Mouse (Mus musculus) midbrain, embryonic 14.5 days (tissue): ENCODE measurements around the gene Cnp. TPM values are rescaled to one million over a fixed set of nuclear protein-coding genes. Genes with fewer than 3 reads are reported as not detected.

ENCODE experiments used
- ATAC-seq: fragments of 200-750 bp; cut with Nextera tagmentation; 2 replicates; pipeline ENCODE4 v1.8.0; 2017; ENCODE audit warnings: moderate number of reproducible peaks, moderate library complexity; ENCODE audit not compliant: low FRiP score, low TSS enrichment
- DNase-seq: peaks from one replicate; pipeline ENCODE4 v3.0.0-alpha.2; 2015
- H3K27ac ChIP-seq: fragments of 300-500 bp; sonication (generic); replicated peaks from 2 replicates; pipeline ENCODE4 v1.5.1; 2014; ENCODE audit warnings: mild to moderate bottlenecking, low read depth, low read length, moderate library complexity
- H3K27me3 ChIP-seq: fragments of 300-500 bp; sonication (generic); 2 replicates; pipeline ENCODE4 v1.6.1; 2014; ENCODE audit warnings: low read length, control low read depth, mixed read lengths; ENCODE audit not compliant: control insufficient read depth, insufficient read depth
- H3K36me3 ChIP-seq: fragments of 300-500 bp; sonication (generic); 2 replicates; pipeline ENCODE4 v1.6.1; 2014; ENCODE audit warnings: low read length, control low read depth; ENCODE audit not compliant: control insufficient read depth, insufficient read depth
- H3K4me1 ChIP-seq: fragments of 300-500 bp; sonication (generic); 2 replicates; pipeline ENCODE4 v1.6.1; 2014; ENCODE audit warnings: mild to moderate bottlenecking, antibody characterized with exemption, low read length, control low read depth; ENCODE audit not compliant: control insufficient read depth, insufficient read depth
- H3K4me2 ChIP-seq: fragments of 300-500 bp; sonication (generic); 2 replicates; pipeline ENCODE4 v1.6.1; 2014; ENCODE audit warnings: mild to moderate bottlenecking, low read length, moderate library complexity
- H3K4me3 ChIP-seq: fragments of 300-500 bp; sonication (generic); replicated peaks from 2 replicates; pipeline ENCODE4 v1.5.1; 2014; ENCODE audit warnings: low read depth, low read length
- H3K9ac ChIP-seq: fragments of 300-500 bp; sonication (generic); replicated peaks from 2 replicates; pipeline ENCODE4 v1.6.1; 2014; ENCODE audit warnings: mild to moderate bottlenecking, low read length, moderate library complexity
- H3K9me3 ChIP-seq: fragments of 300-500 bp; sonication (generic); 2 replicates; pipeline ENCODE4 v1.6.1; 2016; ENCODE audit warnings: low read length, control low read depth, mixed read lengths; ENCODE audit not compliant: control insufficient read depth
- WGBS: fragments of 180-500 bp; shearing (Covaris S2); extraction: QIAGEN DNeasy Blood & Tissue Kit; methylation state at CpG from one replicate; pipeline ENCODE4 v1.1.7; 2014; 5-methylcytosine and 5-hydroxymethylcytosine counted together
- polyA plus RNA-seq: library from polyadenylated mRNA; unstranded; fragments of >200 nt; fragmentation: Nextera tagmentation; extraction: Ambion mirVana; gene quantifications from 2 replicates; pipeline ENCODE4 v1.2.1, GENCODE M21; 2014

Gene Cnp
- polyA plus RNA-seq, 1 experiment from 2014 or later: 24.8 TPM

- ATAC-seq (no peak), DNase-seq (no peak)
- no peaks in the 10 kb centered on the region for H3K27me3 ChIP-seq
- no peaks in the 10 kb centered on the region for H3K36me3 ChIP-seq
- peaks cover 6% of the 10 kb centered on the region for H3K4me1 ChIP-seq
- no peak overlapping the region for H3K9ac ChIP-seq
- no peak overlapping the region for H3K4me3 ChIP-seq
- H3K4me2 ChIP-seq: no peak overlapping the region
- no peak overlapping the region for H3K27ac ChIP-seq
- WGBS: 87% methylated on average over 6 of the region's 6 CpGs
- H3K9me3 ChIP-seq: no peaks in the 10 kb centered on the region
Measured at GRCm38 (mm10) chr11:100548141-100548540, 26.6 kb upstream of the Cnp start.

DNA sequence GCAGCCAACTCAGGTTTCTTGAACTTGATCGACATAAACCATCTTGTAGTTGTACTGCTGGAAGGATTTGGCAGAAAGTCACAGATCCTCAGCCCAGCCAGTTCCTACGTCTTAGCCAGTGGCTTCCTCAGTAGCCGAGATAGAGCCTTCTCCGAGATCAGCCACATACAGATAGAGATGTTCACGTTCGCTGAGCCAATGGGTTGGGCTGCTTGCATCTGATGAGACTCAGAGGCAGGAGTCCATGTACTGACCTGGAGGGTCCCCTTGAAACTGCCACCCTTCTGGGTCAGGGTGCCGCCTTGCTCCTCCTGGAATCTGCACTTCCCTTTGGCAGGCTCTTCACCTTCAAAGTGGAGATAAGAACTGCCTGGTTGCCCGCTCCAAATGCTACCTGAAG lies 25.2 kb upstream of the Cnp start:
- WGBS: 87% methylated on average over 8 of the region's 8 CpGs
- H3K4me2 ChIP-seq: no peak overlapping the region
- H3K36me3 ChIP-seq: no peaks in the 10 kb centered on the region
- H3K27me3 ChIP-seq: no peaks in the 10 kb centered on the region
- ATAC-seq (no peak), DNase-seq (no peak)
- H3K9me3 ChIP-seq: no peaks in the 10 kb centered on the region
- H3K4me1 ChIP-seq: peaks cover 6% of the 10 kb centered on the region
- H3K4me3 ChIP-seq: no peak overlapping the region
- H3K9ac ChIP-seq: no peak overlapping the region
- no peak overlapping the region for H3K27ac ChIP-seq

DNA sequence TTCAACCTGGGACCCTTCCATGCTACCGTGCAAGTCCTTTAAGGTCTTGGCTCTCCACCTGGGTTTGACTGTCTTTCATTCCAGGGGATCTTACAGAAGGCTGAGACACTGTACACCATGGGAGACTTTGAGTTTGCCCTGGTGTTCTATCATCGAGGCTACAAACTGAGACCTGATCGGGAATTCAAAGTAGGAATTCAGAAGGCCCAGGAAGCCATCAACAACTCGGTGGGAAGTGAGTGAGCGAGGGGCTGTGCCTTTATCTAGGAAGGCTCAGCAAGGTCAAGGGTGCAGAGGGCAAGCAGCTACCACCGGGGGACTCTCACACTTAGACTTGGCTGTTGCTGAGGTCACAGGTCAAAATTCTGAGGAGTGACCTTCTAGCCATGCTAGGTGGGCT lies 24.6 kb upstream of the Cnp start:
- H3K27me3 ChIP-seq: no peaks in the 10 kb centered on the region
- no peak overlapping the region for H3K4me2 ChIP-seq
- no peak overlapping the region for H3K27ac ChIP-seq
- ATAC-seq (no peak), DNase-seq (no peak)
- no peaks in the 10 kb centered on the region for H3K9me3 ChIP-seq
- H3K4me3 ChIP-seq: no peak overlapping the region
- 84% methylated on average over 6 of the region's 6 CpGs for WGBS
- H3K36me3 ChIP-seq: no peaks in the 10 kb centered on the region
- no peak overlapping the region for H3K9ac ChIP-seq
- peaks cover under 1% of the 10 kb centered on the region; the same call in 1 of the 2 replicates for H3K4me1 ChIP-seq

DNA sequence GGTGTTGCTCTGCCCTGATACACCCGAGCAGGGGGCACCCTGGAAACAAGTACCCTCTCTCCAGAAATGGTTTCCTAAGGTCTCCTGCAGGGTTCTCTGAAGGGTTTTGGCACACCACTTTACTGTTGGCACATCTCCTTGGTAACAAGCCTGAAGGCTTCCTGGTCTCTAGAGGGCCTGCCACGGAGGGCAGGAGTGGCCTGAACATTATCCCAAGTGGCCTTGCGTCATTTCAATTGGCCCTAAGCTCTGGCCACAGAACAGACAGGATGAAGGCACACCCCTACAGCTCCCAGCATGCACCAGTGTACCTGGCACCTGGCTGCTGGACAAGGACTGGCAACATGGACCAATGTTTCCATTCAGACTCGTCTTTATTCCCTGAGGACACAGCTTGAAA lies 21.9 kb upstream of the Cnp start:
- Histone ChIP-seq H3K27ac (no peak overlapping the region), H3K9ac (no peak overlapping the region), H3K4me1 (no peaks in the 10 kb centered on the region), H3K27me3 (no peaks in the 10 kb centered on the region), H3K36me3 (no peaks in the 10 kb centered on the region), H3K4me2 (no peak overlapping the region), H3K4me3 (no peak overlapping the region), H3K9me3 (no peaks in the 10 kb centered on the region)
- no peak for DNase-seq
- ATAC-seq: no peak
- WGBS: 89% methylated on average over 4 of the region's 4 CpGs

DNA sequence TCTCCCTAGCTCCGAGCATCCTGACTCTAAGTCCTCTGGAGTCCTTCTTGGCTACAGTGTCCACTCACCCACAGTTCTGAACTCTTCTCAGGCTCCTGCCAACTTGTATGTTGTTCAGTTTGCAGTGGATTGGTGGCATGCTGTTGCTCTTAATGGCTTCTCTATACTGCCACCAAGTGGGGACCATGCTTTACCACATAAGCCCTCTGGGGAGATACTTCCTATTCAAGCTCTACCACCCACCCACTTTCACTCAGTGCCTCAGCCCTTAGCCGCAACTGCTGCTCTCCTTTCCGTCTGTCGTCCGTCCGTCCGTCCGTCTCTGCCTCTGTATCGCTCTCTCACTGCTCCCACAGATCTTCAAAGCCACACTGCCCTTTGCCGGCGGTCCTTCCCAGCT lies 19.1 kb upstream of the Cnp start:
- no peaks in the 10 kb centered on the region for H3K4me1 ChIP-seq
- no peak overlapping the region for H3K9ac ChIP-seq
- no peak overlapping the region for H3K27ac ChIP-seq
- H3K27me3 ChIP-seq: no peaks in the 10 kb centered on the region
- no peaks in the 10 kb centered on the region for H3K9me3 ChIP-seq
- H3K4me3 ChIP-seq: no peak overlapping the region
- peak overlapping the region; percentile 30; the same call in 1 of the 2 replicates for H3K4me2 ChIP-seq
- WGBS: 17% methylated on average over 11 of the region's 11 CpGs
- H3K36me3 ChIP-seq: no peaks in the 10 kb centered on the region
- no peak for ATAC-seq
- peak; percentile 87 for DNase-seq

- Histone ChIP-seq H3K27ac (no peak overlapping the region), H3K27me3 (no peaks in the 10 kb centered on the region), H3K4me1 (no peaks in the 10 kb centered on the region), H3K36me3 (no peaks in the 10 kb centered on the region), H3K4me2 (no peak overlapping the region), H3K4me3 (no peak overlapping the region), H3K9ac (no peak overlapping the region), H3K9me3 (no peaks in the 10 kb centered on the region)
- DNase-seq (no peak), ATAC-seq (no peak)
- WGBS: 74% methylated on average over 3 of the region's 3 CpGs
Measured at GRCm38 (mm10) chr11:100557563-100557962, 17.1 kb upstream of the Cnp start.

DNA sequence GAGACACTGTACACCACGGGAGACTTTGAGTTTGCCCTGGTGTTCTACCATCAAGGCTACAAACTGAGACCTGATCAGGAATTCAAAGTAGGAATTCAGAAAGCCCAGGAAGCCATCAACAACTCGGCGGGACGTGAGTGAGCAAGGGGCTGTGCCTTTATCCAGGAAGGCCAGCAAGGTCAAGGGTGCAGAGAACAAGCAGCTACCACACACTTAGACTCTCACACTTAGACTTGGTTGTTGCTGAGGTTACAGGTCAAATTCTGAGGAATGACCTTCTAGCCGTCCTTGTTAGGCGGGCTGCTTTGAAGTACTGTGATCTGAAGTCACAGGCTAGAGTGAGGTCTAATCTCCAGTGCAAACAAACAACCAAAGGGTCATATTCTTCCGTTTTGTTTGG lies 15.2 kb upstream of the Cnp start:
- WGBS: 55% methylated on average over 7 of the region's 7 CpGs
- H3K9ac ChIP-seq: no peak overlapping the region
- H3K4me1 ChIP-seq: no peaks in the 10 kb centered on the region
- H3K4me3 ChIP-seq: no peak overlapping the region
- no peaks in the 10 kb centered on the region for H3K36me3 ChIP-seq
- ATAC-seq (no peak), DNase-seq (no peak)
- H3K27me3 ChIP-seq: no peaks in the 10 kb centered on the region
- H3K9me3 ChIP-seq: no peaks in the 10 kb centered on the region
- no peak overlapping the region for H3K27ac ChIP-seq
- H3K4me2 ChIP-seq: no peak overlapping the region

- WGBS: 57% methylated on average over 5 of the region's 5 CpGs
Measured at GRCm38 (mm10) chr11:100561748-100562147, 13.0 kb upstream of the Cnp start.

DNA sequence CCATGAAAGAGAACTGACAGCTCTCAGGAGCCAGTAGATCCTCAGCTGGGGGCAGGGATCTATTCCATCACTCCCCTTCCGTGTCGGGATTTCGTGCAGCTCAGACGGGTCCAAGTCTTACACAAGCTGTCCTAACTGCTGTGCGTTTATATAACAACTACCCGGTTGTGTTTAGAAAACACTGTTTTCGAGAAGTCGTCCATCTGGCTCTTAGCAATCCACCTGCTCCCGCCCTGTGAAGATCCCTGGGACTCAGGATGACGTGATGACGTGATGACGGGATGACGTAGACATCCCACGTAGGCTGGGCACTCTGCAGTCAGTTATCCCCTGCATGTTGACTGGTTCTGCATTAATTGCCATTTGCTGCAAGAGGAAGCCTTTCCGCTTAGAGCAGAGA lies 10.4 kb upstream of the Cnp start:
- no peak overlapping the region for H3K4me3 ChIP-seq
- H3K4me1 ChIP-seq: no peaks in the 10 kb centered on the region
- H3K9me3 ChIP-seq: no peaks in the 10 kb centered on the region
- no peak overlapping the region for H3K9ac ChIP-seq
- WGBS: 86% methylated on average over 15 of the region's 15 CpGs
- H3K4me2 ChIP-seq: no peak overlapping the region
- H3K36me3 ChIP-seq: no peaks in the 10 kb centered on the region
- DNase-seq: no peak
- ATAC-seq: no peak
- no peaks in the 10 kb centered on the region for H3K27me3 ChIP-seq
- H3K27ac ChIP-seq: no peak overlapping the region

More at GRCm38 (mm10) chr11:100561748-100562147, 13.0 kb upstream of the Cnp start:
- H3K27ac ChIP-seq: no peak overlapping the region
- H3K9ac ChIP-seq: no peak overlapping the region
- no peaks in the 10 kb centered on the region for H3K4me1 ChIP-seq
- no peaks in the 10 kb centered on the region for H3K9me3 ChIP-seq
- ATAC-seq (no peak), DNase-seq (no peak)
- H3K4me2 ChIP-seq: no peak overlapping the region
- H3K4me3 ChIP-seq: no peak overlapping the region
- no peaks in the 10 kb centered on the region for H3K36me3 ChIP-seq
- H3K27me3 ChIP-seq: no peaks in the 10 kb centered on the region
